Mouse (Mus musculus): Measurements from ENCODE around the gene Mitd1. TPM values are rescaled to one million over a fixed set of nuclear protein-coding genes. Genes with fewer than 3 reads are reported as not detected.

The Mitd1 gene
- polyA plus RNA-seq, 1 experiment from 2014 or later = 20.4 TPM

- WGBS = 80% methylated on average over 7 of the region's 7 CpGs
- H3K27ac ChIP-seq (replicated peaks) = no peak overlapping the region
- no peak for ATAC-seq (ENCODE audit: low FRiP score, low read depth)
- no peaks in the 10 kb centered on the region for H3K9me3 ChIP-seq
- peak overlapping the region; percentile 71 for H3K4me2 ChIP-seq (replicated peaks)
- H3K4me3 ChIP-seq = peak overlapping the region; percentile 66
- peak overlapping the region; percentile 58; the same call in 1 of the 2 replicates for H3K9ac ChIP-seq (replicated peaks)
- H3K4me1 ChIP-seq = peaks cover 18% of the 10 kb centered on the region
- H3K27me3 ChIP-seq = no peaks in the 10 kb centered on the region
- peaks cover 9% of the 10 kb centered on the region; the same call in 1 of the 2 replicates for H3K36me3 ChIP-seq
These were observed 1.0 kb downstream of the Mitd1 start for GRCm38 (mm10) chr1:37889206-37889605.

GRCm38 (mm10) chr1:37884451-37884850 lies 5.8 kb downstream of the Mitd1 start:
- Histone ChIP-seq H3K36me3 (peaks cover 21% of the 10 kb centered on the region), H3K4me2 (replicated peaks) (no peak overlapping the region), H3K4me3 (no peak overlapping the region), H3K9me3 (no peaks in the 10 kb centered on the region), H3K27me3 (no peaks in the 10 kb centered on the region), H3K9ac (replicated peaks) (no peak overlapping the region), H3K27ac (replicated peaks) (no peak overlapping the region), H3K4me1 (peaks cover 4% of the 10 kb centered on the region)
- no peak for ATAC-seq (ENCODE audit: low FRiP score, low read depth)
- 79% methylated on average over 4 of the region's 4 CpGs for WGBS

GRCm38 (mm10) chr1:37883411-37883810 lies 6.8 kb downstream of the Mitd1 start:
- 97% methylated on average over 4 of the region's 4 CpGs for WGBS
- H3K9ac ChIP-seq (replicated peaks) = no peak overlapping the region
- H3K4me1 ChIP-seq = no peaks in the 10 kb centered on the region
- no peak overlapping the region for H3K4me3 ChIP-seq
- H3K36me3 ChIP-seq = peaks cover 31% of the 10 kb centered on the region
- H3K9me3 ChIP-seq = no peaks in the 10 kb centered on the region
- no peak overlapping the region for H3K27ac ChIP-seq (replicated peaks)
- H3K27me3 ChIP-seq = no peaks in the 10 kb centered on the region
- H3K4me2 ChIP-seq (replicated peaks) = no peak overlapping the region
- no peak for ATAC-seq (ENCODE audit: low FRiP score, low read depth)

- Histone ChIP-seq H3K27ac (replicated peaks) (no peak overlapping the region), H3K36me3 (peaks cover 62% of the 10 kb centered on the region), H3K27me3 (no peaks in the 10 kb centered on the region), H3K9ac (replicated peaks) (no peak overlapping the region), H3K4me3 (no peak overlapping the region), H3K4me2 (replicated peaks) (no peak overlapping the region), H3K9me3 (no peaks in the 10 kb centered on the region), H3K4me1 (no peaks in the 10 kb centered on the region)
- ATAC-seq (ENCODE audit: low FRiP score, low read depth) = no peak
- 95% methylated on average over 13 of the region's 13 CpGs for WGBS
These were observed 12.3 kb downstream of the Mitd1 start for GRCm38 (mm10) chr1:37877736-37878460.

- Histone ChIP-seq H3K27me3 (peaks cover 14% of the 10 kb centered on the region; the same call in 1 of the 2 replicates), H3K9ac (replicated peaks) (no peak overlapping the region), H3K4me2 (replicated peaks) (no peak overlapping the region), H3K9me3 (no peaks in the 10 kb centered on the region), H3K27ac (replicated peaks) (no peak overlapping the region), H3K4me1 (peaks cover 9% of the 10 kb centered on the region; the same call in 1 of the 2 replicates), H3K36me3 (peaks cover 34% of the 10 kb centered on the region), H3K4me3 (no peak overlapping the region)
- ATAC-seq (ENCODE audit: low FRiP score, low read depth) = no peak
- 92% methylated on average over 4 of the region's 4 CpGs for WGBS
These were observed 17.1 kb downstream of the Mitd1 start for GRCm38 (mm10) chr1:37873157-37873556.

GRCm38 (mm10) chr1:37872131-37873067 lies 17.8 kb downstream of the Mitd1 start:
- peak overlapping the region; percentile 71 for H3K4me2 ChIP-seq (replicated peaks)
- peak overlapping the region; percentile 47 for H3K9ac ChIP-seq (replicated peaks)
- H3K27ac ChIP-seq (replicated peaks) = peak overlapping the region; percentile 65
- H3K4me1 ChIP-seq = peaks cover 9% of the 10 kb centered on the region; the same call in 1 of the 2 replicates
- peak overlapping the region; percentile 60 for H3K4me3 ChIP-seq
- H3K9me3 ChIP-seq = no peaks in the 10 kb centered on the region
- ATAC-seq (ENCODE audit: low FRiP score, low read depth) = peak; percentile 87
- 7% methylated on average over 33 of the region's 33 CpGs for WGBS
- H3K36me3 ChIP-seq = peaks cover 28% of the 10 kb centered on the region
- H3K27me3 ChIP-seq = peaks cover 14% of the 10 kb centered on the region

- H3K9ac ChIP-seq (replicated peaks) = peak within 1 kb of the TSS; percentile 47
- H3K4me1 ChIP-seq = peaks cover 9% of the 10 kb centered on the region; the same call in 1 of the 2 replicates
- H3K4me3 ChIP-seq = peak within 1 kb of the TSS; percentile 60
- H3K36me3 ChIP-seq = peaks cover 21% of the 10 kb centered on the region
- WGBS = 10% methylated on average over 7 of the region's 7 CpGs
- peak within 1 kb of the TSS; percentile 65 for H3K27ac ChIP-seq (replicated peaks)
- ATAC-seq (ENCODE audit: low FRiP score, low read depth) = peak; percentile 66
- H3K27me3 ChIP-seq = peaks cover 14% of the 10 kb centered on the region
- H3K4me2 ChIP-seq (replicated peaks) = peak within 1 kb of the TSS; percentile 71
- no peaks in the 10 kb centered on the region for H3K9me3 ChIP-seq
These were observed 18.5 kb downstream of the Mitd1 start, which contains the start of gene Lipt1 for GRCm38 (mm10) chr1:37871704-37872103. Gene Lipt1, plus strand, starts transcription at chr1:37871738.

- Histone ChIP-seq H3K27me3 (peaks cover 14% of the 10 kb centered on the region), H3K4me3 (no peak overlapping the region), H3K9me3 (no peaks in the 10 kb centered on the region), H3K36me3 (no peaks in the 10 kb centered on the region), H3K27ac (replicated peaks) (no peak overlapping the region), H3K9ac (replicated peaks) (no peak overlapping the region), H3K4me2 (replicated peaks) (no peak overlapping the region), H3K4me1 (peaks cover 13% of the 10 kb centered on the region)
- WGBS = 71% methylated on average over 2 of the region's 2 CpGs
- ATAC-seq (ENCODE audit: low FRiP score, low read depth) = no peak
These were observed 20.8 kb downstream of the Mitd1 start for GRCm38 (mm10) chr1:37869362-37869761.

DNA sequence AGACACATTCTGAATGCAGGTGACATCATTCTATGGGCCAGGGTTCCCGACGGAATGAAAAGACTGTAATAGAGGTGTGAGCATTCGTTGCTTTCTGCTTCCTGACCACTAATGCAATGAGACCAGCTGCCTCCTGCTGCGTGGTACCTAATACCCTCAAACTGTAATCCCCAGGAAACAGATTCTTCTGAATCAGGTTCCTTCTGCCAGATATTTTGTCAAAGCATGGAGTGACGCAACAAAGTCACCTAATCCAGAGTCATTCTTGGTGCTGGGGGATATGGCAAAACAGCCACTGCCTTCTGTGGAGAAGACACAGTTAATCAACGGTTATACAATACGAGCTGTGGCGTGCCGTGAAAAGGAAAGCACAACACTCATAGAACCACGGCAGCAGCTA lies 21.6 kb downstream of the Mitd1 start:
- H3K4me1 ChIP-seq = peaks cover 13% of the 10 kb centered on the region
- H3K4me3 ChIP-seq = no peak overlapping the region
- H3K9me3 ChIP-seq = no peaks in the 10 kb centered on the region
- ATAC-seq (ENCODE audit: low FRiP score, low read depth) = no peak
- H3K9ac ChIP-seq (replicated peaks) = no peak overlapping the region
- H3K4me2 ChIP-seq (replicated peaks) = no peak overlapping the region
- 66% methylated on average over 10 of the region's 10 CpGs for WGBS
- no peaks in the 10 kb centered on the region for H3K36me3 ChIP-seq
- H3K27me3 ChIP-seq = peaks cover 14% of the 10 kb centered on the region
- no peak overlapping the region for H3K27ac ChIP-seq (replicated peaks)

GRCm38 (mm10) chr1:37867684-37868322 lies 22.4 kb downstream of the Mitd1 start:
- WGBS = 75% methylated on average over 10 of the region's 10 CpGs
- Histone ChIP-seq H3K4me3 (no peak overlapping the region), H3K36me3 (no peaks in the 10 kb centered on the region), H3K27ac (replicated peaks) (no peak overlapping the region), H3K4me2 (replicated peaks) (no peak overlapping the region), H3K9ac (replicated peaks) (no peak overlapping the region), H3K27me3 (peaks cover 14% of the 10 kb centered on the region), H3K9me3 (no peaks in the 10 kb centered on the region), H3K4me1 (peaks cover 13% of the 10 kb centered on the region)
- ATAC-seq (ENCODE audit: low FRiP score, low read depth) = no peak

- Histone ChIP-seq H3K9me3 (no peaks in the 10 kb centered on the region), H3K4me1 (peaks cover 9% of the 10 kb centered on the region), H3K27ac (replicated peaks) (no peak overlapping the region), H3K27me3 (peaks cover 14% of the 10 kb centered on the region), H3K36me3 (no peaks in the 10 kb centered on the region), H3K9ac (replicated peaks) (no peak overlapping the region), H3K4me3 (no peak overlapping the region), H3K4me2 (replicated peaks) (no peak overlapping the region)
- 65% methylated on average over 1 of the region's 1 CpGs for WGBS
- no peak for ATAC-seq (ENCODE audit: low FRiP score, low read depth)
These were observed 23.2 kb downstream of the Mitd1 start for GRCm38 (mm10) chr1:37867056-37867455.
